Mouse (Mus musculus) effector memory CD4-positive, alpha-beta T cell, adult 5 months (primary cell): Measurements from ENCODE around the gene Nfib. TPM values are rescaled to one million over a fixed set of nuclear protein-coding genes. Genes with fewer than 3 reads are reported as not detected.

ENCODE experiments used
- polyA plus RNA-seq: library from polyadenylated mRNA; unstranded; fragments of 100-300 nt; shearing (Covaris generic); gene quantifications from one replicate; pipeline ENCODE4 v1.2.1, GENCODE M21; 2017

Gene Nfib
- 0.72 TPM for polyA plus RNA-seq

GRCm38 (mm10) chr4:82704841-82705794 is at the start of gene Nfib:
TSS of gene Nfib (minus strand) at chr4:82705750.

Other genes with a start within 250 kb of the Nfib start
- gene Zdhhc21, start 154.2 kb upstream of the Nfib start, polyA plus RNA-seq: 21.0 TPM
- gene Cer1, start 179.4 kb upstream of the Nfib start, polyA plus RNA-seq: not detected